Mouse (Mus musculus): ENCODE measurements around the gene Tmem273. TPM values are rescaled to one million over a fixed set of nuclear protein-coding genes. Genes with fewer than 3 reads are reported as not detected.

The Tmem273 gene
- total and polyA plus RNA-seq, 2 experiments from 2014 or later: 0.60 to 0.71 TPM

GRCm38 (mm10) chr14:32856246-32856645 is 70.5 kb downstream of the Tmem273 start:
- Histone ChIP-seq H3K9ac (replicated peaks; ENCODE audit: low read length, poor library complexity, severe bottlenecking) (no peak overlapping the region), H3K9me3 (ENCODE audit: low read length) (no peaks in the 10 kb centered on the region), H3K4me3 (ENCODE audit: low read depth, low read length) (peak overlapping the region; percentile 50), H3K27me3 (ENCODE audit: insufficient read depth, low read length) (peaks cover 10% of the 10 kb centered on the region; the same call in 1 of the 2 replicates), H3K27ac (ENCODE audit: low read depth, low read length) (no peak overlapping the region), H3K4me2 (ENCODE audit: low read depth, low read length, poor library complexity, severe bottlenecking) (peak overlapping the region; percentile 98), H3K36me3 (ENCODE audit: insufficient read depth, low read length) (no peaks in the 10 kb centered on the region), H3K4me1 (ENCODE audit: insufficient read depth, low read length) (0 out of 2 replicates have a peak, but pooled peaks cover 3% of the 10 kb centered on the region)
- TF ChIP-seq CTCF (IDR thresholded peaks at IDR 0.05): no peak
- DNase-seq (ENCODE audit: low spot score): no peak
- WGBS: 44% methylated on average over 5 of the region's 5 CpGs
- no peak for ATAC-seq (ENCODE audit: low FRiP score)

GRCm38 (mm10) chr14:32856681-32857328 is 71.0 kb downstream of the Tmem273 start, which contains the start of gene Vstm4:
Gene Vstm4, plus strand, starts transcription at chr14:32856756.
- 0 out of 2 replicates have a peak, but pooled peaks cover 3% of the 10 kb centered on the region for H3K4me1 ChIP-seq (ENCODE audit: insufficient read depth, low read length)
- peak within 1 kb of the TSS; percentile 50 for H3K4me3 ChIP-seq (ENCODE audit: low read depth, low read length)
- H3K27me3 ChIP-seq (ENCODE audit: insufficient read depth, low read length): peaks cover 10% of the 10 kb centered on the region; the same call in 1 of the 2 replicates
- no peaks in the 10 kb centered on the region for H3K36me3 ChIP-seq (ENCODE audit: insufficient read depth, low read length)
- peak within 1 kb of the TSS; percentile 50 for H3K9ac ChIP-seq (replicated peaks; ENCODE audit: low read length, poor library complexity, severe bottlenecking)
- under 1% methylated on average over 54 of the region's 68 CpGs for WGBS
- peak; percentile 51 for DNase-seq (ENCODE audit: low spot score)
- no peak within 1 kb of the TSS; the same call in 1 of the 2 replicates for H3K27ac ChIP-seq (ENCODE audit: low read depth, low read length)
- peak; percentile 56; the same call in 1 of the 2 replicates for ATAC-seq (ENCODE audit: low FRiP score)
- peak within 1 kb of the TSS; percentile 98 for H3K4me2 ChIP-seq (ENCODE audit: low read depth, low read length, poor library complexity, severe bottlenecking)
- no peak for TF ChIP-seq CTCF (IDR thresholded peaks at IDR 0.05)
- no peaks in the 10 kb centered on the region for H3K9me3 ChIP-seq (ENCODE audit: low read length)

- ATAC-seq (ENCODE audit: low FRiP score) (no peak), DNase-seq (ENCODE audit: low spot score) (no peak)
- WGBS: 90% methylated on average over 10 of the region's 10 CpGs
- TF ChIP-seq CTCF (IDR thresholded peaks at IDR 0.05): no peak
- H3K27me3 ChIP-seq (ENCODE audit: insufficient read depth, low read length): peaks cover 10% of the 10 kb centered on the region; the same call in 1 of the 2 replicates
- H3K27ac ChIP-seq (ENCODE audit: low read depth, low read length): no peak overlapping the region
- H3K4me3 ChIP-seq (ENCODE audit: low read depth, low read length): no peak overlapping the region
- H3K9me3 ChIP-seq (ENCODE audit: low read length): no peaks in the 10 kb centered on the region
- no peak overlapping the region for H3K4me2 ChIP-seq (ENCODE audit: low read depth, low read length, poor library complexity, severe bottlenecking)
- no peaks in the 10 kb centered on the region for H3K36me3 ChIP-seq (ENCODE audit: insufficient read depth, low read length)
- no peak overlapping the region for H3K9ac ChIP-seq (replicated peaks; ENCODE audit: low read length, poor library complexity, severe bottlenecking)
- H3K4me1 ChIP-seq (ENCODE audit: insufficient read depth, low read length): 0 out of 2 replicates have a peak, but pooled peaks cover 3% of the 10 kb centered on the region
These were observed 72.6 kb downstream of the Tmem273 start for GRCm38 (mm10) chr14:32858361-32858760.

GRCm38 (mm10) chr14:32858941-32859510 is 73.3 kb downstream of the Tmem273 start:
- no peak overlapping the region for H3K27ac ChIP-seq (ENCODE audit: low read depth, low read length)
- H3K9me3 ChIP-seq (ENCODE audit: low read length): no peaks in the 10 kb centered on the region
- DNase-seq (ENCODE audit: low spot score) (no peak), ATAC-seq (ENCODE audit: low FRiP score) (no peak)
- WGBS: 68% methylated on average over 6 of the region's 6 CpGs
- no peak overlapping the region for H3K9ac ChIP-seq (replicated peaks; ENCODE audit: low read length, poor library complexity, severe bottlenecking)
- H3K27me3 ChIP-seq (ENCODE audit: insufficient read depth, low read length): peaks cover 10% of the 10 kb centered on the region; the same call in 1 of the 2 replicates
- no peak overlapping the region for H3K4me3 ChIP-seq (ENCODE audit: low read depth, low read length)
- 0 out of 2 replicates have a peak, but pooled peaks cover 3% of the 10 kb centered on the region for H3K4me1 ChIP-seq (ENCODE audit: insufficient read depth, low read length)
- TF ChIP-seq CTCF (IDR thresholded peaks at IDR 0.05): no peak
- H3K4me2 ChIP-seq (ENCODE audit: low read depth, low read length, poor library complexity, severe bottlenecking): no peak overlapping the region
- H3K36me3 ChIP-seq (ENCODE audit: insufficient read depth, low read length): no peaks in the 10 kb centered on the region

- no peak overlapping the region for H3K4me2 ChIP-seq (ENCODE audit: low read depth, low read length, poor library complexity, severe bottlenecking)
- H3K4me3 ChIP-seq (ENCODE audit: low read depth, low read length): no peak overlapping the region
- no peaks in the 10 kb centered on the region for H3K36me3 ChIP-seq (ENCODE audit: insufficient read depth, low read length)
- H3K9me3 ChIP-seq (ENCODE audit: low read length): no peaks in the 10 kb centered on the region
- no peak overlapping the region for H3K27ac ChIP-seq (ENCODE audit: low read depth, low read length)
- 63% methylated on average over 11 of the region's 11 CpGs for WGBS
- H3K4me1 ChIP-seq (ENCODE audit: insufficient read depth, low read length): 0 out of 2 replicates have a peak, but pooled peaks cover 3% of the 10 kb centered on the region
- no peak for ATAC-seq (ENCODE audit: low FRiP score)
- no peak overlapping the region for H3K9ac ChIP-seq (replicated peaks; ENCODE audit: low read length, poor library complexity, severe bottlenecking)
- H3K27me3 ChIP-seq (ENCODE audit: insufficient read depth, low read length): peaks cover 10% of the 10 kb centered on the region; the same call in 1 of the 2 replicates
- no peak for DNase-seq (ENCODE audit: low spot score)
- no peak for TF ChIP-seq CTCF (IDR thresholded peaks at IDR 0.05)
These were observed 74.2 kb downstream of the Tmem273 start for GRCm38 (mm10) chr14:32859831-32860569.

Measured in midbrain, postnatal 0 days (tissue).